Mouse (Mus musculus) lung, postnatal 0 days (tissue): ENCODE data around the gene Ctnna2. TPM values are rescaled to one million over a fixed set of nuclear protein-coding genes. Genes with fewer than 3 reads are reported as not detected.

ENCODE experiments used
- ATAC-seq: fragments of 200-750 bp; cut with Nextera tagmentation; 2 replicates; pipeline ENCODE4 v1.8.0; 2017; ENCODE audit warnings: moderate library complexity
- DNase-seq: peaks from one replicate; pipeline ENCODE4 v3.0.0-alpha.2; 2016; ENCODE audit warnings: low spot score
- H3K27ac ChIP-seq: fragments of 300-500 bp; sonication (generic); 2 replicates; pipeline ENCODE4 v1.5.1; 2014; ENCODE audit warnings: antibody characterized with exemption, mild to moderate bottlenecking, low read length, mixed read lengths
- H3K27me3 ChIP-seq: fragments of 300-500 bp; sonication (generic); replicated peaks from 2 replicates; pipeline ENCODE4 v1.6.1; 2014; ENCODE audit warnings: low read length, mixed read lengths; ENCODE audit not compliant: insufficient read depth
- H3K36me3 ChIP-seq: fragments of 300-500 bp; sonication (generic); 2 replicates; pipeline ENCODE4 v1.6.1; 2014; ENCODE audit warnings: low read length, mixed read lengths; ENCODE audit not compliant: insufficient read depth
- H3K4me1 ChIP-seq: fragments of 300-500 bp; sonication (generic); 2 replicates; pipeline ENCODE4 v1.6.1; 2014; ENCODE audit warnings: antibody characterized with exemption, low read depth, low read length, mixed read lengths; ENCODE audit not compliant: insufficient read depth
- H3K4me2 ChIP-seq: fragments of 300-500 bp; sonication (generic); replicated peaks from 2 replicates; pipeline ENCODE4 v1.6.1; 2014; ENCODE audit warnings: low read depth, mild to moderate bottlenecking, low read length, moderate library complexity, mixed read lengths
- H3K4me3 ChIP-seq: fragments of 300-500 bp; sonication (generic); 2 replicates; pipeline ENCODE4 v1.5.1; 2014; ENCODE audit warnings: low read depth, low read length
- H3K9ac ChIP-seq: fragments of 300-500 bp; sonication (generic); replicated peaks from 2 replicates; pipeline ENCODE4 v1.6.1; 2014; ENCODE audit warnings: low read depth, mild to moderate bottlenecking
- H3K9me3 ChIP-seq: fragments of 300-500 bp; sonication (generic); 2 replicates; pipeline ENCODE4 v1.6.1; 2016; ENCODE audit warnings: low read length, mixed read lengths
- CTCF ChIP-seq: IDR thresholded peaks from 2 replicates; pipeline ENCODE4 v1.5.1; 2016; ENCODE audit warnings: antibody characterized with exemption, mild to moderate bottlenecking
- EP300 ChIP-seq: IDR thresholded peaks from 2 replicates; pipeline ENCODE4 v1.6.1; 2016; ENCODE audit warnings: antibody characterized with exemption, mild to moderate bottlenecking, control low read depth
- WGBS: fragments of 180-500 bp; shearing (Covaris S2); extraction: QIAGEN DNeasy Blood & Tissue Kit; methylation state at CpG from one replicate; pipeline ENCODE4 v1.1.7; 2014; 5-methylcytosine and 5-hydroxymethylcytosine counted together
- polyA plus RNA-seq: library from polyadenylated mRNA; unstranded; fragments of >200 nt; fragmentation: Nextera tagmentation; extraction: Ambion mirVana; gene quantifications from 2 replicates; pipeline ENCODE4 v1.2.1, GENCODE M21; 2015

The Ctnna2 gene
- polyA plus RNA-seq, 1 experiment from 2014 or later: 0.06 TPM

- DNase-seq (no peak), ATAC-seq (no peak)
- Histone ChIP-seq H3K4me2 (no peak overlapping the region), H3K27me3 (no peaks in the 10 kb centered on the region), H3K4me3 (no peak overlapping the region), H3K9me3 (no peaks in the 10 kb centered on the region), H3K36me3 (no peaks in the 10 kb centered on the region), H3K9ac (no peak overlapping the region), H3K4me1 (no peaks in the 10 kb centered on the region), H3K27ac (no peak overlapping the region)
- 64% methylated on average over 2 of the region's 2 CpGs for WGBS
- TF ChIP-seq CTCF (no peak), EP300 (no peak)
Observed at GRCm38 (mm10) chr6:77184896-77185295, 794.6 kb downstream of the Ctnna2 start.

DNA sequence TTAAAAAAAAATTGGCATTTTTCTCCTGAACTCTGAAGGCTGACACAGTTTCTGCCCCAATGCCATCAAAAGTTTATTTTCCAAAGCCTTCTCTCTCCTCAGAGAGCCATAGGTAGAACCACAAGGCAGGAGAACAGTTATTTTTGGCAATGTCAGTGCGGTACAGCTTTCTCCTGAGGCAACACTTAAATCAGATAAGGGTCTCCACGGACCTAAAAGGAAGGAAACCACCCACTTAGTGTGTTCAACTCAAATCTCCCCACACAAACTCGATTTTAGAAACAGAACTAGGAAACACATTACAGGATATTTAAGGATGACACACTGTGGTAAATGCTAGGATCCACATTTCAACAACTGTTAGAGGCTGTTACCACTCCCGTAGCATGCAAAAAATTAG is 803.7 kb downstream of the Ctnna2 start:
- 44% methylated on average over 4 of the region's 4 CpGs for WGBS
- Histone ChIP-seq H3K9ac (no peak overlapping the region), H3K27ac (no peak overlapping the region), H3K4me1 (no peaks in the 10 kb centered on the region), H3K36me3 (no peaks in the 10 kb centered on the region), H3K4me2 (no peak overlapping the region), H3K4me3 (no peak overlapping the region), H3K9me3 (no peaks in the 10 kb centered on the region), H3K27me3 (no peaks in the 10 kb centered on the region)
- DNase-seq: no peak
- ATAC-seq: no peak
- TF ChIP-seq CTCF: no peak
- no peak for TF ChIP-seq EP300

- Histone ChIP-seq H3K27me3 (no peaks in the 10 kb centered on the region), H3K27ac (no peak overlapping the region), H3K4me1 (no peaks in the 10 kb centered on the region), H3K36me3 (no peaks in the 10 kb centered on the region), H3K9ac (no peak overlapping the region), H3K4me2 (no peak overlapping the region), H3K9me3 (no peaks in the 10 kb centered on the region), H3K4me3 (no peak overlapping the region)
- ATAC-seq (no peak), DNase-seq (no peak)
- TF ChIP-seq EP300 (no peak), CTCF (no peak)
- 76% methylated on average over 5 of the region's 5 CpGs for WGBS
Observed at GRCm38 (mm10) chr6:77157028-77157427, 822.5 kb downstream of the Ctnna2 start.

DNA sequence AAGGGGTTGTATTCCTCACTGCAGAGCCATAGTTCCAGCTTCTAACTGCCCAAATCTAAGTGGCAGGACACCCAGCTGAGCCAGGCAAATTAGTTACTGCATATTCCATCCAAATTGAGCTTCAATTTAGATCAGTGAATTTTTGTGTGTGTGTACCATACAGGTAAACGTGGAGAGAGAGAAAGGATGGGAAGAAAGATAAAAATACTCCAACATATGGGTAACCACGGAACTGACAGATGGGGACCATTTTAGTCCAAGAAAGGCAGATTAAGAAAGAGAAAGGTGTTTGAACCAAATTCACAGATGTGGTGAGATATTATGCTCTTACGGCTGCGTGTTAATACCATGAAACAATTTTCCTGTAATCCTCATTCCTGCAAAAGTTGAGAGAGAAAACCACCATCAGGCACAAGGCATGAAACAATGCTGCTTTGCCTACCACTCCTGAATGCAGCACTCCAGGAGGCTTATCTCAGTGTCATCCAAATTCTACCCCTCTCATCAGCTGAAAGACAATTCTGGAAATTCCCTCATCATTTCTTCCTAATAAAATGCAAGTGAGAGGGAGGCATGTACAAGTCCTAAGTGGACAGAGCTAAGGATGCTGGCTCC is 840.1 kb downstream of the Ctnna2 start:
- ATAC-seq (no peak), DNase-seq (no peak)
- Histone ChIP-seq H3K9me3 (no peaks in the 10 kb centered on the region), H3K9ac (no peak overlapping the region), H3K27ac (no peak overlapping the region), H3K27me3 (no peaks in the 10 kb centered on the region), H3K4me1 (no peaks in the 10 kb centered on the region), H3K4me2 (no peak overlapping the region), H3K4me3 (no peak overlapping the region), H3K36me3 (no peaks in the 10 kb centered on the region)
- TF ChIP-seq CTCF (no peak), EP300 (no peak)
- WGBS: 90% methylated on average over 4 of the region's 4 CpGs

DNA sequence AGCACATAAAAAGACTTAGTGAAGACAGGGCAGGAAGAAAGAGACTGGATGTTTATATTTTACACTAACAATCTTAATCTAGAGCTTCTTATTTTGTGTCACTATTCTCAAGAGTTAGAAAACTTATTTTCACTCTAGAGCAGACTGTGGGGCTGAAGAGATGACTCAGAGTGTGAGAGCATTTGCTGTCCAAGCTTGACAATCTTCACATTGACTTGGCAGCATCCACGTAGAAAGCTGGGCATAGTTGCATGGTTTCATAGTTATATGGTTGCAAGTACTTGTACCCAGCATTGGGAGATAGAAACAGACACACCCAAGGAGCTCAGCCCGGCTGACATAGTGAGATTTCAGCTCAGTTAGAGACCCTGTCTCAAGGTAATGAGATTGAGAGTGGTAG is 858.6 kb downstream of the Ctnna2 start:
- DNase-seq (no peak), ATAC-seq (no peak)
- Histone ChIP-seq H3K4me2 (no peak overlapping the region), H3K4me1 (no peaks in the 10 kb centered on the region), H3K9me3 (no peaks in the 10 kb centered on the region), H3K36me3 (no peaks in the 10 kb centered on the region), H3K4me3 (no peak overlapping the region), H3K27me3 (no peaks in the 10 kb centered on the region), H3K27ac (no peak overlapping the region), H3K9ac (no peak overlapping the region)
- TF ChIP-seq EP300: no peak
- no peak for TF ChIP-seq CTCF
- WGBS: 55% methylated on average over 2 of the region's 2 CpGs

GRCm38 (mm10) chr6:77120510-77120909 is 859.0 kb downstream of the Ctnna2 start:
- no peak overlapping the region for H3K27ac ChIP-seq
- H3K4me2 ChIP-seq: no peak overlapping the region
- DNase-seq (no peak), ATAC-seq (no peak)
- H3K27me3 ChIP-seq: no peaks in the 10 kb centered on the region
- 76% methylated on average over 5 of the region's 5 CpGs for WGBS
- H3K4me1 ChIP-seq: no peaks in the 10 kb centered on the region
- H3K9ac ChIP-seq: no peak overlapping the region
- no peak for TF ChIP-seq CTCF
- no peak for TF ChIP-seq EP300
- H3K36me3 ChIP-seq: no peaks in the 10 kb centered on the region
- H3K4me3 ChIP-seq: no peak overlapping the region
- H3K9me3 ChIP-seq: no peaks in the 10 kb centered on the region
